11 mouse cellular contexts compared by ENCODE assay signal in genomic region chr11:88419064-88419463, GRCm38 (mm10).
DNase-seq lines count a peak whose midpoint lies in the region; ATAC-seq lines count a peak whose summit lies in the region.
"Had no signal": no experiment of that assay in that cellular context is flagged by ENCODE, and none has a peak within 500 bp of the region (broad histone marks: within the 10 kb centered on the region; RNA-seq: fewer than 3 reads in every experiment).

No protein-coding gene starts in this region.

- H3K9me3 ChIP-seq in heart, embryonic 15.5 days (replicated peaks) = no peaks in the 10 kb centered on the region
- H3K9me3 ChIP-seq in neural tube, embryonic 13.5 days = no peaks in the 10 kb centered on the region
- H3K9me3 ChIP-seq in limb, embryonic 13.5 days = no peaks in the 10 kb centered on the region

- 25% methylated on average over 7 of the region's 7 CpGs for WGBS in heart, embryonic 15.5 days
- WGBS in neural tube, embryonic 13.5 days = 56% methylated on average over 7 of the region's 7 CpGs
- 26% methylated on average over 7 of the region's 7 CpGs for WGBS in limb, embryonic 13.5 days

- H3K4me3 ChIP-seq in heart, embryonic 15.5 days = no peak overlapping the region
- no peak overlapping the region for H3K4me3 ChIP-seq in neural tube, embryonic 13.5 days
- no peak overlapping the region for H3K4me3 ChIP-seq in limb, embryonic 13.5 days
- H3K4me3 ChIP-seq: myocyte had no signal

- H3K36me3 ChIP-seq in heart, embryonic 15.5 days = no peaks in the 10 kb centered on the region
- H3K36me3 ChIP-seq in neural tube, embryonic 13.5 days = no peaks in the 10 kb centered on the region
- H3K36me3 ChIP-seq in limb, embryonic 13.5 days = no peaks in the 10 kb centered on the region

- peak overlapping the region; percentile 83 for H3K27ac ChIP-seq in heart, embryonic 15.5 days
- peak overlapping the region; percentile 42; the same call in 1 of the 2 replicates for H3K27ac ChIP-seq in neural tube, embryonic 13.5 days (replicated peaks)
- peak overlapping the region; percentile 18; the same call in 1 of the 2 replicates for H3K27ac ChIP-seq in limb, embryonic 13.5 days

- no peak overlapping the region for H3K9ac ChIP-seq in heart, embryonic 15.5 days
- no peak overlapping the region for H3K9ac ChIP-seq in neural tube, embryonic 13.5 days
- no peak overlapping the region for H3K9ac ChIP-seq in limb, embryonic 13.5 days

- H3K27me3 ChIP-seq in heart, embryonic 15.5 days = no peaks in the 10 kb centered on the region
- H3K27me3 ChIP-seq in neural tube, embryonic 13.5 days = no peaks in the 10 kb centered on the region
- H3K27me3 ChIP-seq in limb, embryonic 13.5 days = 0 out of 2 replicates have a peak, but pooled peaks cover 3% of the 10 kb centered on the region

- peak overlapping the region; percentile 29 for H3K4me2 ChIP-seq in heart, embryonic 15.5 days
- H3K4me2 ChIP-seq in neural tube, embryonic 13.5 days = no peak overlapping the region
- H3K4me2 ChIP-seq in limb, embryonic 13.5 days (replicated peaks) = no peak overlapping the region

- ATAC-seq in heart, embryonic 15.5 days (replicated peaks; ENCODE audit: insufficient number of reproducible peaks, insufficient read depth, low FRiP score, low read depth) = peak; percentile 67
- ATAC-seq in neural tube, embryonic 13.5 days (ENCODE audit: low read depth) = no peak
- 0 out of 2 replicates have a peak, but pooled peaks have one; percentile 5 for ATAC-seq in limb, embryonic 13.5 days (ENCODE audit: low FRiP score, low read depth)

- no peak for DNase-seq in heart, adult 18-20 months
- DNase-seq in neural tube, embryonic 10.5 days (ENCODE audit: extremely low spot score, low spot score) = no peak
- DNase-seq in thymus, postnatal 14 days = no peak
- DNase-seq in MN1 (ENCODE audit: low spot score) = no peak
- DNase-seq: adrenal gland, postnatal 36 days; cerebellum, adult 11-12 months; kidney, postnatal 4 days had no signal

- peaks cover 57% of the 10 kb centered on the region for H3K4me1 ChIP-seq in heart, embryonic 15.5 days (replicated peaks)
- H3K4me1 ChIP-seq in neural tube, embryonic 13.5 days (replicated peaks) = peaks cover 76% of the 10 kb centered on the region
- peaks cover 66% of the 10 kb centered on the region for H3K4me1 ChIP-seq in limb, embryonic 13.5 days

Comparison
In these comparisons a context has a peak if more than half of its experiments do, and no peak if none do; other contexts are left out.
1. H3K27ac ChIP-seq: peak in every context shown above with its lines; median percentile 83 in heart, embryonic 15.5 days; 42 in neural tube, embryonic 13.5 days; 18 in limb, embryonic 13.5 days.